Mouse (Mus musculus) neural tube, embryonic 11.5 days (tissue): ENCODE measurements at regions not wholly inside any gene's neighbourhood (a gene's known extent, or its start where the extent isn't known, plus 50 kb on each side); places are given as distances from the start of the nearest gene placed in this dataset.

Source experiments
- ATAC-seq: fragments of 200-750 bp; cut with Nextera tagmentation; 2 replicates; pipeline ENCODE4 v1.8.0; 2017; ENCODE audit warnings: moderate number of reproducible peaks, mild to moderate bottlenecking, moderate TSS enrichment, moderate library complexity; ENCODE audit not compliant: insufficient read depth, low FRiP score, low TSS enrichment
- DNase-seq: peaks from one replicate; pipeline ENCODE4 v3.0.0-alpha.2; 2015; ENCODE audit warnings: low spot score
- H3K27ac ChIP-seq: fragments of 300-500 bp; sonication (generic); 2 replicates; pipeline ENCODE4 v1.5.1; 2014; ENCODE audit warnings: low read depth, mild to moderate bottlenecking, low read length
- H3K27me3 ChIP-seq: fragments of 300-500 bp; sonication (generic); 2 replicates; pipeline ENCODE4 v1.6.1; 2014; ENCODE audit warnings: mild to moderate bottlenecking, low read length, mixed read lengths; ENCODE audit not compliant: control insufficient read depth, insufficient read depth
- H3K36me3 ChIP-seq: fragments of 300-500 bp; sonication (generic); 2 replicates; pipeline ENCODE4 v1.6.1; 2014; ENCODE audit warnings: mild to moderate bottlenecking, low read length, moderate library complexity, mixed read lengths; ENCODE audit not compliant: control insufficient read depth, insufficient read depth
- H3K4me1 ChIP-seq: fragments of 300-500 bp; sonication (generic); 2 replicates; pipeline ENCODE4 v1.6.1; 2014; ENCODE audit warnings: low read length, mixed read lengths; ENCODE audit not compliant: control insufficient read depth, insufficient read depth
- H3K4me2 ChIP-seq: fragments of 300-500 bp; sonication (generic); 2 replicates; pipeline ENCODE4 v1.6.1; 2014; ENCODE audit warnings: low read depth, mild to moderate bottlenecking, moderate library complexity
- H3K4me3 ChIP-seq: fragments of 300-500 bp; sonication (generic); 2 replicates; pipeline ENCODE4 v1.5.1; 2014; ENCODE audit warnings: low read depth, low read length
- H3K9ac ChIP-seq: fragments of 300-500 bp; sonication (generic); 2 replicates; pipeline ENCODE4 v1.6.1; 2014; ENCODE audit warnings: mild to moderate bottlenecking, low read length
- H3K9me3 ChIP-seq: fragments of 300-500 bp; sonication (generic); 2 replicates; pipeline ENCODE4 v1.6.1; 2016; ENCODE audit warnings: low read length; ENCODE audit not compliant: control insufficient read depth
- WGBS: fragments of 180-500 bp; shearing (Covaris S2); extraction: QIAGEN DNeasy Blood & Tissue Kit; methylation state at CpG from one replicate; pipeline ENCODE4 v1.1.7; 2014; 5-methylcytosine and 5-hydroxymethylcytosine counted together

- Histone ChIP-seq H3K9ac (no peak overlapping the region), H3K4me3 (no peak overlapping the region), H3K27ac (no peak overlapping the region), H3K9me3 (no peaks in the 10 kb centered on the region), H3K27me3 (no peaks in the 10 kb centered on the region), H3K36me3 (no peaks in the 10 kb centered on the region), H3K4me1 (0 out of 2 replicates have a peak, but pooled peaks cover 4% of the 10 kb centered on the region), H3K4me2 (no peak overlapping the region)
- DNase-seq (no peak), ATAC-seq (no peak)
- WGBS, result 83% methylated on average over 4 of the region's 4 CpGs
These were observed 95.6 kb downstream of the Gm10604 start for GRCm38 (mm10) chr4:11885499-11885898.

GRCm38 (mm10) chr4:11884818-11885217 lies 96.2 kb downstream of the Gm10604 start:
- no peak for ATAC-seq
- no peak overlapping the region for H3K9ac ChIP-seq
- no peak overlapping the region for H3K27ac ChIP-seq
- H3K36me3 ChIP-seq, result no peaks in the 10 kb centered on the region
- H3K9me3 ChIP-seq, result no peaks in the 10 kb centered on the region
- 0 out of 2 replicates have a peak, but pooled peaks cover 4% of the 10 kb centered on the region for H3K4me1 ChIP-seq
- no peak for DNase-seq
- no peak overlapping the region for H3K4me3 ChIP-seq
- 57% methylated on average over 7 of the region's 7 CpGs for WGBS
- no peak overlapping the region for H3K4me2 ChIP-seq
- no peaks in the 10 kb centered on the region for H3K27me3 ChIP-seq

- no peak for ATAC-seq
- Histone ChIP-seq H3K27me3 (no peaks in the 10 kb centered on the region), H3K36me3 (no peaks in the 10 kb centered on the region), H3K4me2 (no peak overlapping the region), H3K4me3 (no peak overlapping the region), H3K9me3 (no peaks in the 10 kb centered on the region), H3K4me1 (0 out of 2 replicates have a peak, but pooled peaks cover 4% of the 10 kb centered on the region), H3K9ac (no peak overlapping the region), H3K27ac (no peak overlapping the region)
- no peak for DNase-seq
- WGBS, result 70% methylated on average over 5 of the region's 5 CpGs
These were observed 97.8 kb downstream of the Gm10604 start for GRCm38 (mm10) chr4:11883295-11883694.

GRCm38 (mm10) chr4:11882666-11883065 lies 98.4 kb downstream of the Gm10604 start:
- Histone ChIP-seq H3K9ac (no peak overlapping the region), H3K9me3 (no peaks in the 10 kb centered on the region), H3K27me3 (no peaks in the 10 kb centered on the region), H3K36me3 (no peaks in the 10 kb centered on the region), H3K4me1 (0 out of 2 replicates have a peak, but pooled peaks cover 4% of the 10 kb centered on the region), H3K27ac (no peak overlapping the region), H3K4me3 (no peak overlapping the region), H3K4me2 (no peak overlapping the region)
- WGBS, result 83% methylated on average over 3 of the region's 3 CpGs
- no peak for ATAC-seq
- DNase-seq, result no peak

GRCm38 (mm10) chr4:11878638-11879037 lies 102.4 kb downstream of the Gm10604 start:
- H3K4me1 ChIP-seq, result no peaks in the 10 kb centered on the region
- H3K9me3 ChIP-seq, result no peaks in the 10 kb centered on the region
- no peaks in the 10 kb centered on the region for H3K27me3 ChIP-seq
- 79% methylated on average over 6 of the region's 6 CpGs for whole genome bisulfite sequencing
- no peak overlapping the region for H3K27ac ChIP-seq
- no peaks in the 10 kb centered on the region for H3K36me3 ChIP-seq
- no peak overlapping the region for H3K4me3 ChIP-seq
- DNase-seq, result no peak
- no peak for ATAC-seq
- H3K4me2 ChIP-seq, result no peak overlapping the region
- no peak overlapping the region for H3K9ac ChIP-seq

GRCm38 (mm10) chr4:11877945-11878344 lies 103.1 kb downstream of the Gm10604 start:
- Histone ChIP-seq H3K36me3 (no peaks in the 10 kb centered on the region), H3K27ac (no peak overlapping the region), H3K9me3 (no peaks in the 10 kb centered on the region), H3K27me3 (no peaks in the 10 kb centered on the region), H3K9ac (no peak overlapping the region), H3K4me2 (no peak overlapping the region), H3K4me3 (no peak overlapping the region), H3K4me1 (no peaks in the 10 kb centered on the region)
- ATAC-seq (no peak), DNase-seq (no peak)
- WGBS, result 94% methylated on average over 4 of the region's 4 CpGs

- no peaks in the 10 kb centered on the region for H3K4me1 ChIP-seq
- H3K27ac ChIP-seq, result no peak overlapping the region
- no peaks in the 10 kb centered on the region for H3K9me3 ChIP-seq
- no peak overlapping the region for H3K4me2 ChIP-seq
- H3K36me3 ChIP-seq, result no peaks in the 10 kb centered on the region
- ATAC-seq, result no peak
- WGBS, result 77% methylated on average over 1 of the region's 1 CpGs
- H3K9ac ChIP-seq, result no peak overlapping the region
- H3K27me3 ChIP-seq, result no peaks in the 10 kb centered on the region
- DNase-seq, result no peak
- H3K4me3 ChIP-seq, result no peak overlapping the region
These were observed 105.1 kb downstream of the Gm10604 start for GRCm38 (mm10) chr4:11876009-11876408.

GRCm38 (mm10) chr4:11874586-11875264 lies 106.3 kb downstream of the Gm10604 start:
- Histone ChIP-seq H3K27me3 (no peaks in the 10 kb centered on the region), H3K4me3 (no peak overlapping the region), H3K27ac (no peak overlapping the region), H3K9ac (no peak overlapping the region), H3K4me1 (no peaks in the 10 kb centered on the region), H3K4me2 (no peak overlapping the region), H3K36me3 (no peaks in the 10 kb centered on the region), H3K9me3 (no peaks in the 10 kb centered on the region)
- 84% methylated on average over 4 of the region's 4 CpGs for WGBS
- ATAC-seq (no peak), DNase-seq (no peak)

GRCm38 (mm10) chr4:11872036-11872435 lies 109.0 kb downstream of the Gm10604 start:
- no peaks in the 10 kb centered on the region for H3K9me3 ChIP-seq
- no peak for DNase-seq
- 91% methylated on average over 3 of the region's 3 CpGs for WGBS

More at GRCm38 (mm10) chr4:11872036-11872435, 109.0 kb downstream of the Gm10604 start:
- no peaks in the 10 kb centered on the region for H3K4me1 ChIP-seq
- no peak overlapping the region for H3K4me2 ChIP-seq
- no peak overlapping the region for H3K9ac ChIP-seq
- ATAC-seq, result no peak
- H3K27me3 ChIP-seq, result no peaks in the 10 kb centered on the region
- no peak overlapping the region for H3K27ac ChIP-seq
- no peaks in the 10 kb centered on the region for H3K36me3 ChIP-seq
- H3K4me3 ChIP-seq, result no peak overlapping the region
